Mouse (Mus musculus): ENCODE measurements around the gene Olfr31.

Gene Olfr31

DNA sequence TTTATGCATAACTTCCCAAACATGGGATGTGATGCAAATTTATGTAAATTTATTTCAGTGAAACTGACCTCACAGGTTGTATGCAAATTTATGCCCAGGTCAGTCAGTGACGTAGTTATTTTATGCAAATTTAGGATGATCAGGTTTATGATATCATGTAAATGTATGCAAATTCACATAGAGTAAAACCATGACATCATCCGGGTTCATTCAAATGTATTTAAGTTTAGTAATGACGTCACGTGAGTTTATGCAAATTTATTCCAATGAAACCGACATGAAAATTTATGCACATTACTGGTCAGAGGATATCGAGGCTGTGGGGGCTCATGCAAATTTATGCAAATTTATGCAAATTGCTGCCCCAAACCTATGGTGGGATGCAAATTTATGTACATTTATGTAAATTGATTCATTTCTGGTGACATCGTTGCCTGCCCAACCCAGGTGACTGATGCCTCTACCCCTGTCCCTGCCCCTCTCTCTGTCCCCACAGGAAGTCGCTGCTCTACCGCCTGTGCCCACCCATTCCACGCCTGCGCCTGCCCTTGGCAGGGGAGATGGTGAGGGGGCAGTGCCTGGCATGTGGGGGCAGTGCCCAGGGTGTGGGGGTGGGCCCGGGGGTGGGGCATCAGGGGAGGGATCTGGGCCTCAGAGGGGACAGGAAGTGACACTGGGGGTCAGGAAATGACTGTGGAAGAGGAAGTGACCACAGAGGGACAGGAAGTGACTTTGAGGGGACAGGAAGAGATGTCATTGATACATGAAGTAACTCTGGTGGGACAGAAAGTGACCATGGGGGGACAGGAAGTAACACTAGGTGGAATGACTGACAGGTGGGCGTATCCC is 32.1 kb downstream of the Olfr31 start:
- no peak for DNase-seq (ENCODE audit: low spot score)

DNA sequence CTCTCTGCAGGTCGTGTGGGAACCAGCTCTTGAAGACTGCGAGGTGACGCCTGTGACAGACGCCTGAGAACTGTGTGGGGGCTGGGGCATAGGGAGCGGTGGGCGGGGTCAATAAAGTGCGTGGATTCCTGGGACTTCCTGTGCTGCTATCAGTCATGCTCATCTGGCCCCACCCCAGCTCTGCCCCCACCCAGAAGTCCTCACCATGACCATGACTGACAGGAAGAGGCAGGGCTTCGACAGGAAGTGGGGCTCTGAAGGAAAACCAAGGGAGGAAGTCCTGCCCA is 32.7 kb downstream of the Olfr31 start:
- no peak for DNase-seq (ENCODE audit: low spot score)

Data from c-Kit-positive CD71-positive TER-119-positive erythroid progenitor cells, embryonic 14.5 days (primary cell).